Mouse (Mus musculus) left cerebral cortex, adult 2 months (tissue): ENCODE results near the gene Slc6a1. TPM values are rescaled to one million over a fixed set of nuclear protein-coding genes. Genes with fewer than 3 reads are reported as not detected.
A peak's percentile ranks its signal among the peaks of the same experiment; 100 is the strongest.
"Not testable (repeated sequence)": the region's sequence is repeated elsewhere in the genome, so short reads cannot be mapped to it uniquely, and the experiment has no call there.

ENCODE experiments used
- DNase-seq, 2 experiments: peaks; one replicate each; pipeline ENCODE4 v3.0.0; 2021 to 2022; ENCODE audit warnings: low spot score in 2 of 2, mixed read lengths in 1 of 2; ENCODE audit errors: extremely low spot score in 1 of 2
- H3K27ac ChIP-seq: fragments of 200-600 bp; 2 replicates; pipeline ENCODE4 v1.8.1; 2022
- H3K4me3 ChIP-seq: fragments of 200-600 bp; 2 replicates; pipeline ENCODE4 v1.8.1; 2022
- CTCF ChIP-seq: fragments of 200-600 bp; IDR thresholded peaks from 2 replicates; pipeline ENCODE4 v1.8.1; 2022; ENCODE audit warnings: antibody characterized with exemption, mild to moderate bottlenecking, moderate library complexity
- intact Hi-C: fragments of 180-260 bp; cut with DNase I; formaldehyde crosslinking; loops from one replicate; pipeline ENCODE4 v1.15.1; 2025
- total RNA-seq, 2 experiments: library from RNA; stranded (reverse); gene quantifications; 2 replicates each; pipeline ENCODE4 v1.2.3; 2021

Gene Slc6a1
- total RNA-seq, 2 experiments from 2014 or later = 292 to 305 TPM

DNA sequence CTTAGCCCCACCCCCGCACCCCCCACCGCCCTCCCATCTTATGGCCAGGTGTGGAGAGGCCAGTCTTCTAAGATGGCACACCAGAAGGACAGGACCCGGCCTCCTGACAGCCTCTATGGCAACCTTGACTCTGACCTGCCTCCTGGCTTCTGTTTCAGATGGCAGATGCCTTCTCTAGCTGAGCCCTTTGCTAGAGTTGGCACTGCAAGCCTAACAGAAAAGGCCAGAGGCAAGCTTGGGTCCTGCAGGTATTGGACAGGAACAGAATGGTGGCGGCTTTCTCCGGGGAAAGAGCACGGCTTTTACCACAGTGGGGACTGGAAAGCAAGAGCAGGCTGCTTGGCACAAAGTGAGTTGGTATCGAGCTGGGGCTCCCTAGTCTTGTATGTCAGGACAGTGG is 49.5 kb downstream of the Slc6a1 start:
- H3K4me3 ChIP-seq = no peak overlapping the region
- intact Hi-C loops = no loop called here
- no peak for TF ChIP-seq CTCF
- no peak for DNase-seq
- no peak overlapping the region for H3K27ac ChIP-seq

DNA sequence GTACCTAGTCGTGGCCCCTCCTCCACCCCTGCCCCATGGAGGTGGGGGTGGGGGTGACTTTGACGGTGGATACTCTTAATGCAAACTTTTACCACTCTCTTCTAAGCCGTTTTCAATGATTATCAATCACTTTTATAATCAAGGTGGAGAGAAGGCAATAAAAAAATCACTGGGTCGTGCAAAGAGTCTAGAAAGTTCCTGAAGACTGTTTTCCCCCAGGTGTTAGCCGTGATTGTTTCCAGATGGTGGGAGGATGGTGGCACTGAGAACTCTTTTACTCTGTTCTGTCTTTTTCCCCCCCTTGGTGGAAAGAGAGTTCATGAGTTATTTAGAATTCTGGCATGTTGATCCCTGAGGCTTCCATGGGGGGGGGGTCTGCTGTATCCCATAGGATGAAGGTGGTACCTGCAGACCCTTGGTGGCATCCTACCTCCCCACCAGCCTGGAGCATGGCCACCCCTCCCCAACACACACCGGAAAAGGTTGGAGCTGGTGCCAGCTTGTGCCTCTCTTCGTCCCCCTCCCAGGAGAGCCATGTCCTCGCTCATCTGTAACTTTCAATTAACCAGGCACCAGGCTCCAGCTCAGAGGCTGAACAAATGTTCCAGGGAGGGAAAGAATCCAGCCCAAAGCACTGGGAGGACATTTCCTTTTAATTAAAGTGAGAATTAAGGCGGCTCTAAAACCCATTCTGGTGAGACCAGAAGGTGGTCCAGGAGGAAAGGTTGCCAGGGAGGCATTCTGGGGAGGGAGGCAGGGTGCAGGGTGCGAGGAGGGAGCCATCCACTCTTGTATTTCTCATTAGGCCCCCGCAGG is 53.9 kb downstream of the Slc6a1 start:
- TF ChIP-seq CTCF = no peak
- intact Hi-C loops = no loop called here
- Histone ChIP-seq H3K27ac (no peak overlapping the region), H3K4me3 (no peak overlapping the region)
- no peak for DNase-seq

DNA sequence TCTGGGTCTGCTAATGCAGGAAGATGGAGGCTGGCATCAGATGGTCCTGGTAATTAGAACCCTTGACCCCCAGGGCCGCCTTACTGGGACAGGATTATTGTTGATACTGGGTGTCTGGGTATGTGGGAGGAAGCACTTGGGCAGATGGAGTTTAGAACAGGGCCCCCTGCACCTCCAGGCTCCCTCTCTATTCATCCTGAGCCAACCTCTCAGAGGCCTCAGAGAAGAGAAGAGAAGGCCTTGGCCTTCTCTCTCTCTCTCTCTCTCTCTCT is 54.4 kb downstream of the Slc6a1 start:
- TF ChIP-seq CTCF = no peak
- Histone ChIP-seq H3K27ac (no peak overlapping the region), H3K4me3 (no peak overlapping the region)
- DNase-seq = no peak
- intact Hi-C loops = no loop called here

DNA sequence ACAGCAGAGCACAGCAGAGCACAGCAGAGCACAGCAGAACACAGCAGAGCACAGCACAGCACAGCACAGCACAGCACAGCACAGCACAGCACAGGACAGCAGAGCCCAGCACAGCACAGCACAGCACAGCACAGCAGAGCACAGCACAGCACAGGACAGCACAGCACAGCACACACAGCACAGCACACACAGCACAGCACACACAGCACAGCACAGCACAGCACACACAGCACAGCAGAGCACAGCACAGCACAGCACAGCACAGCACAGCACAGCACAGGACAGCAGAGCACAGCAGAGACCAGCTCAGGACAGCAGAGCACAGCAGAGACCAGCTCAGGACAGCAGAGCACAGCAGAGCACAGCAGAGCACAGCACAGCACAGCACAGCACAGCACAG is 58.9 kb downstream of the Slc6a1 start:
- H3K27ac ChIP-seq, DNase-seq, H3K4me3 ChIP-seq: not testable (repeated sequence)
- intact Hi-C loops = loop anchor here (10.0 kb wide), 1 partner anchor 583 kb away; no protein-coding TSS in a partner anchor

DNA sequence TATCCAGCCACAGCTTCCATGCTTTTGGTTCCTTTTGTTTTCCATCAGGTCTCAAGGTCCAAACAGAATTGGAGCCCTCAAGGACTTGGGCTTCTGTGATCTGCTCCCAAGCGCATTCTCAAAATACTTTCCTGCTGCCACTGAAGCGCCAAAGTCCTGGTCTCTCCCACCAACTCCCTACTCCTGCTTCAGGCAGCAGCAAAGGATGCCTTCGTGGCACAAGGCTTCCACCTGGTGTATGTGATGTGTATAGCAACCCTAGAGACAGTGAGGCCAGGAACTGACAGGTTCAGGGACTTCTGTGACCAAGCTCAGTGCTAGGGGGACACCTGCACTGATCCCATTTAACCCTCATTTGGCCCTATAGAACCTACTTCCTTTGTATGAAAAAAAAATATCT is 61.3 kb downstream of the Slc6a1 start:
- no peak overlapping the region for H3K27ac ChIP-seq
- peak; percentile 58 to 69 for DNase-seq
- intact Hi-C loops = loop anchor here (1.0 to 10.0 kb wide), 4 partner anchors 119 to 581 kb away; no protein-coding TSS in a partner anchor
- H3K4me3 ChIP-seq = no peak overlapping the region
- TF ChIP-seq CTCF = peak; percentile 81

DNA sequence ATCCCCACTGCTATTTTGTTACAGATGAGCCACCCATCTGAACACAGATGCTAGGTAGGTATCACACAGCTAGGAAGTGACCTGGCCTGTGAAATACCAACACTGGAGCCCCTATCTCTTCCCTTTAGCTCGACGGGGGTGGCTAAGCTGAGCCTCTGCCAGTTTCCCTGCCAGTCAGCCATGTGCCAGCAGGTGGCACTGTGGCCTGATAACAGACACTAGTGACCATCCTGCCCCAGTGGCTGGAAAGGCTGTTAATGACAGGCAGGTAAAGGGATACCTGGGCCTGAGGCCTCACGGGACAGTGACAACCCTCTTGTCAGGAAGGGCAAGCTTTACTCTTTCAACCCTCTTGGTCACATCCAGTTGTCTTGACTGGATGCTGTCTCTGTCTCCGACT is 62.7 kb downstream of the Slc6a1 start:
- peak; percentile 68 to 80 for DNase-seq
- H3K27ac ChIP-seq = no peak overlapping the region
- intact Hi-C loops = loop anchor here (2.0 to 10.0 kb wide), 4 partner anchors 117 to 580 kb away; no protein-coding TSS in a partner anchor
- H3K4me3 ChIP-seq = no peak overlapping the region
- TF ChIP-seq CTCF = peak; percentile 91

DNA sequence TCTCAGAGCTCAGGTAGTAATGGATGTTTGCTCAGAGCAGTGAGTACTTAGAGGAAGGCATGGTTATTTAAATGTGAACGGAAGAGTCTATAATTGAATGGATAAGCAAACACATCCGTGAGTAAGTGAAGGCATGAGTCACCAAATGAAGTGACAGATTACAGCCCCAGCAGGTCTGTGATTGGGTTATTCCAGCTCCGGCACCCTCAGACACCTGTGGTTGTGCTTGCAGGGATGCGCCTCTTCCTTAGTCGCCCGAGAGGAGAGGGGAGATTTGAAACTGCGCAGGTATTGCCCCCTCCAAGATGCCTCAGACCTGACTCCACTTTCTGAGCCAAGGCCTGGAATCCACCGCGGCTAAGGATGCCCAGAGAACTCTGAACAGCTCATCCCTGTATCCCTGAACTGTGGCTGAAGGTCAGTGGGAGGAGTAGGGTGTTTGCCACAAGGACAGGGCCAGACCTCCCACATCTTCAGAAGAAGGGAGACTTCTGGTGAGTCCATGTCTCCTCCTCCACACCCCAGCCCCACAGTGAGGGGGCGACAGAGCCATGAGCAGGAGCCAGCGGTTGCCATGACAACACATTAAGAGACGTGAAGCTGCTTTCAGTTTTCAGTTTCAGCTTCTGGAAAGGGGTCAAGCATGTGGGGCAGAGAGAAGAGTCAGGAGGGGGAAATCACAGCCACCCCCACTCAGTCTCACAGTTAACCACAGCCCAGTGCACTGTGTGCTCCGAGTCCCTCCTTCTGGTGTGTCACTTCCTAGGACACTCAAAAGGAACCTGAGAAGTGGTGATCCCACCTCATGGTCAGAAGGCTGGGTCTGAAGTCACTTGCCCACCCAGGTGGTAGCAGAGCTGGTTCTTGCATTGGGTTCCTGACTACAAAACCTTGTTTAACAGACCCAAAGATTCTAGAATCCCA is 65.7 kb downstream of the Slc6a1 start:
- Histone ChIP-seq H3K27ac (peak overlapping the region; percentile 81), H3K4me3 (0 out of 2 replicates have a peak overlapping the region, but pooled peaks have one; percentile 4)
- intact Hi-C loops = loop anchor here (1.0 to 10.0 kb wide), 4 partner anchors 51 to 577 kb away; no protein-coding TSS in a partner anchor
- peak; percentile 71 to 75 for DNase-seq
- TF ChIP-seq CTCF = no peak

DNA sequence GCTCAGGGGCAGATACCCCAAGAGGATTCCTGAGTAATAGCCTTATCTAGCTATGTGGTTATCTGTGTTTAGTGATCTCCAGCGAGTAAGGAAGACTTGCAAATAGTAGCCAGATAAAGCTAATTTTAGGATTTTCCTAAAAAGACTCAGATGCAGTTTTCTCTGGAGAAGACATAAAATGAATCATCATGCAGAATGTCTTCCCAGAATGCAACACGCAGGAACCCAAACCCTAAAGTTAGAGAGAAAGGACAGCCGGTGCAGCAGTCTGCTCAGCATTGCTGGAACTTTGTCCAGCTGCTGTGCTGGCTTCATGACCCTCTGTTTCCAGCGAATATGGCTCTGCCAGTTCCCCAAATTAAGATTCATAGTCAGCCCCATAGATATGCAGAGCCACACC is 72.2 kb downstream of the Slc6a1 start:
- Histone ChIP-seq H3K4me3 (no peak overlapping the region), H3K27ac (peak overlapping the region; percentile 10; the same call in 1 of the 2 replicates)
- TF ChIP-seq CTCF = no peak
- DNase-seq = no peak
- intact Hi-C loops = no loop called here

DNA sequence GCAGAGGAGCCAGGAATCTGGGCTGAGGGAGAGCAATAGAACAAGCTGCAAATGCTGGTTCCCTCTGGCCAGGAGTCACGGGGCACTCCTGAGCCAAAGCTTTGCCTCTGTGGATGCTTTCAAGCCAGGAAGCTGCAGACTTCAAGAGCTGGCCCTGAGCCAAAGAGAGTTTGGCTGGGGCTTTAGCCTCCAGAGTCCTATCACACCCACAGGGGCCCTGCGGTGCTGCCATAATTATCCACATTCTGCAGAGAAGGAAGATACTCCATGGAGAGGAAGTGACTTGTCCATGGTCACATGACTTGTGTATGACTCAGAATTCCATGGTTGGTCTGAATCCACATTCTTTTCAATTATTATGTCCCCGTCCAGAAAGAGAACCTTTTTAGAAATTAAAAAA is 75.7 kb downstream of the Slc6a1 start:
- DNase-seq = peak in 1 of 2 experiments; percentile 28
- Histone ChIP-seq H3K4me3 (no peak overlapping the region), H3K27ac (no peak overlapping the region)
- intact Hi-C loops = no loop called here
- no peak for TF ChIP-seq CTCF

DNA sequence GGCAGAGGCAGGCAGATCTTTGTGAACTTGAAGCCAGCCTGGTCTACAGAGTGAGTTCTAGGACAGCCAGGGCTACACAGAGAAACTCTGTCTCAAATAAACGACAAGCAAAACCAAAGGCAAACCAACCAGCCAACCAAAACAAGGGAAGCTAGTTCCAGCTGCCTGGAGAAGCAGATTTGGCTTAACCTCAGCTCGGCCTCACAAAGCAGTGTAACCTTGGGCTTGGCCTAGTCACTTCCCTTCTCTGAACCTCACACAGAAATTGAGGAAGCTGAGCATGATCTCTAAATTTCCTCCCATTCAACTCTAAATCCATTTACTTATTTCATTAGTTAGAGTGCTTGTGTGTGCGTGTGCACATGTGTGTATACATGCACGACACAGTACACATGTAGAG is 79.9 kb downstream of the Slc6a1 start:
- no peak for DNase-seq
- Histone ChIP-seq H3K27ac (no peak overlapping the region), H3K4me3 (no peak overlapping the region)
- intact Hi-C loops = no loop called here
- TF ChIP-seq CTCF = no peak

DNA sequence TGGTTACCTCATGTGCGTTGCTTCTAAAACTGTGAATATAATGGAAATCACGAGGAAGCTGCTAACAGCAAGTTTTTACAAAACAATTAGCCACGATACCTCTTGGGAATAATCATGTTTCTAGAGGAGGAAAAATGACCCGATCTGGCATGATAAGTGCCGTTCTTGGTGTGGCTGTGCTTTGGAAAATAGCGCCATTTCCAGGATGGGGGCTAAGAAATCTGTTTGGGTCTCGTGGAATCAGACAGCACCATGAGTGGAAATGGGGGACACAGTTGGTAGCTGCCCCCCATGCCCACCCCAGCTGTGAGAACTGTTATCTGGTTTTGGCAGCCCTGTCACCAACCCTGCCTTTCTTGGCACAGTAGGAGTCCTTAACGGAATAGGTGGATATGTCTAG is 81.3 kb downstream of the Slc6a1 start:
- Histone ChIP-seq H3K4me3 (no peak overlapping the region), H3K27ac (no peak overlapping the region)
- intact Hi-C loops = no loop called here
- TF ChIP-seq CTCF = no peak
- DNase-seq = no peak

DNA sequence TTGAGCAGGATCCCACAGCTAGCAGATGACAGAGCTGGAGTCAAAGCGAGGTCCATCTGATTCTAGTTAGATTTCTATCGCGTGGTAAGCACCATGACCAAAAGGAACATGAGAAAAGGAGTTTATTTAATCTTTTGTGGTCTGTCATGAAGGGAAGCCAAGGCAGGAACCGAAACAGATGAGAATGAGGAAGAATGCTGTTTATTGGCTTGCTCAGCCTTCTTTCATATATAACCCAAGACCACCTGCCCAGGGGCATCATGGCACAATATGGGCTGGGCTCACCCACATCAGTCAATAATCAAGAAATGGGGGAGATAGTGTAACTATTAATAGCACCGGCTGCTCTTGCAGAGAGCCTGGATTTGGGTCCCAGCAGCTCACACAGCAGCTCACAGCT is 82.3 kb downstream of the Slc6a1 start:
- DNase-seq = no peak
- TF ChIP-seq CTCF = no peak
- H3K4me3 ChIP-seq = no peak overlapping the region
- intact Hi-C loops = no loop called here
- H3K27ac ChIP-seq = no peak overlapping the region
